Mouse (Mus musculus): ENCODE measurements around the gene Uggt2. TPM values are rescaled to one million over a fixed set of nuclear protein-coding genes. Genes with fewer than 3 reads are reported as not detected.
A peak's percentile ranks its signal among the peaks of the same experiment; 100 is the strongest.

Gene Uggt2
- 4.2 and 4.9 TPM in 2 replicates for total RNA-seq (2014; fragmentation: Nextera tagmentation)
- 1.3 and 10.3 TPM in 2 replicates for total RNA-seq (2017)

- 0 out of 2 replicates have a peak, but pooled peaks have one; percentile 26 for ATAC-seq (replicated peaks; ENCODE audit: low FRiP score, low TSS enrichment, poor library complexity, severe bottlenecking)
Measured at GRCm38 (mm10) chr14:119098851-119099569, at the start of gene Uggt2. Uggt2 (minus strand) TSS chr14:119099430.

GRCm38 (mm10) chr14:119139381-119139950 is 40.2 kb upstream of the Uggt2 start:
- ATAC-seq (replicated peaks; ENCODE audit: low FRiP score, low TSS enrichment, poor library complexity, severe bottlenecking): no peak

GRCm38 (mm10) chr14:119138786-119139100 is 39.5 kb upstream of the Uggt2 start:
- 0 out of 2 replicates have a peak, but pooled peaks have one; percentile 27 for ATAC-seq (replicated peaks; ENCODE audit: low FRiP score, low TSS enrichment, poor library complexity, severe bottlenecking)

- 0 out of 2 replicates have a peak, but pooled peaks have one; percentile 28 for ATAC-seq (replicated peaks; ENCODE audit: low FRiP score, low TSS enrichment, poor library complexity, severe bottlenecking)
Measured at GRCm38 (mm10) chr14:119137906-119138785, 38.9 kb upstream of the Uggt2 start, which contains the start of gene Hs6st3. Hs6st3 (plus strand) TSS chr14:119138341.

- peak; percentile 60 for ATAC-seq (replicated peaks; ENCODE audit: low FRiP score, low TSS enrichment, poor library complexity, severe bottlenecking)
Measured at GRCm38 (mm10) chr14:119137512-119137905, 38.3 kb upstream of the Uggt2 start.

- no peak for ATAC-seq (replicated peaks; ENCODE audit: low FRiP score, low TSS enrichment, poor library complexity, severe bottlenecking)
Measured at GRCm38 (mm10) chr14:119127330-119127729, 28.1 kb upstream of the Uggt2 start.

- no peak for ATAC-seq (replicated peaks; ENCODE audit: low FRiP score, low TSS enrichment, poor library complexity, severe bottlenecking)
Measured at GRCm38 (mm10) chr14:119125840-119126239, 26.6 kb upstream of the Uggt2 start.

GRCm38 (mm10) chr14:119124061-119124460 is 24.8 kb upstream of the Uggt2 start:
- 0 out of 2 replicates have a peak, but pooled peaks have one; percentile 34 for ATAC-seq (replicated peaks; ENCODE audit: low FRiP score, low TSS enrichment, poor library complexity, severe bottlenecking)

GRCm38 (mm10) chr14:119123582-119123981 is 24.4 kb upstream of the Uggt2 start:
- no peak for ATAC-seq (replicated peaks; ENCODE audit: low FRiP score, low TSS enrichment, poor library complexity, severe bottlenecking)

GRCm38 (mm10) chr14:119112558-119112957 is 13.3 kb upstream of the Uggt2 start:
- ATAC-seq (replicated peaks; ENCODE audit: low FRiP score, low TSS enrichment, poor library complexity, severe bottlenecking): no peak

GRCm38 (mm10) chr14:119109776-119110218 is 10.6 kb upstream of the Uggt2 start:
- ATAC-seq (replicated peaks; ENCODE audit: low FRiP score, low TSS enrichment, poor library complexity, severe bottlenecking): no peak

GRCm38 (mm10) chr14:119108776-119109301 is 9.6 kb upstream of the Uggt2 start:
- ATAC-seq (replicated peaks; ENCODE audit: low FRiP score, low TSS enrichment, poor library complexity, severe bottlenecking): no peak

GRCm38 (mm10) chr14:119107591-119107990 is 8.4 kb upstream of the Uggt2 start:
- ATAC-seq (replicated peaks; ENCODE audit: low FRiP score, low TSS enrichment, poor library complexity, severe bottlenecking): no peak

GRCm38 (mm10) chr14:119099570-119099891 is 301 bp upstream of the Uggt2 start:
- no peak for ATAC-seq (replicated peaks; ENCODE audit: low FRiP score, low TSS enrichment, poor library complexity, severe bottlenecking)

GRCm38 (mm10) chr14:119061811-119062210 is 37.4 kb downstream of the Uggt2 start:
- ATAC-seq (replicated peaks; ENCODE audit: low FRiP score, low TSS enrichment, poor library complexity, severe bottlenecking): no peak

- ATAC-seq (replicated peaks; ENCODE audit: low FRiP score, low TSS enrichment, poor library complexity, severe bottlenecking): no peak
Measured at GRCm38 (mm10) chr14:119060682-119061081, 38.5 kb downstream of the Uggt2 start.

GRCm38 (mm10) chr14:119057014-119057413 is 42.2 kb downstream of the Uggt2 start:
- ATAC-seq (replicated peaks; ENCODE audit: low FRiP score, low TSS enrichment, poor library complexity, severe bottlenecking): no peak

- ATAC-seq (replicated peaks; ENCODE audit: low FRiP score, low TSS enrichment, poor library complexity, severe bottlenecking): no peak
Measured at GRCm38 (mm10) chr14:119052969-119053368, 46.3 kb downstream of the Uggt2 start.

GRCm38 (mm10) chr14:119052361-119052760 is 46.9 kb downstream of the Uggt2 start:
- ATAC-seq (replicated peaks; ENCODE audit: low FRiP score, low TSS enrichment, poor library complexity, severe bottlenecking): no peak

- ATAC-seq (replicated peaks; ENCODE audit: low FRiP score, low TSS enrichment, poor library complexity, severe bottlenecking): 0 out of 2 replicates have a peak, but pooled peaks have one; percentile 41
Measured at GRCm38 (mm10) chr14:119043765-119044164, 55.5 kb downstream of the Uggt2 start.

All from megakaryocyte-erythroid progenitor cell, adult 5-6 weeks (primary cell).